Mouse (Mus musculus): ENCODE results near the gene B4galt1.

B4galt1 gene

DNA sequence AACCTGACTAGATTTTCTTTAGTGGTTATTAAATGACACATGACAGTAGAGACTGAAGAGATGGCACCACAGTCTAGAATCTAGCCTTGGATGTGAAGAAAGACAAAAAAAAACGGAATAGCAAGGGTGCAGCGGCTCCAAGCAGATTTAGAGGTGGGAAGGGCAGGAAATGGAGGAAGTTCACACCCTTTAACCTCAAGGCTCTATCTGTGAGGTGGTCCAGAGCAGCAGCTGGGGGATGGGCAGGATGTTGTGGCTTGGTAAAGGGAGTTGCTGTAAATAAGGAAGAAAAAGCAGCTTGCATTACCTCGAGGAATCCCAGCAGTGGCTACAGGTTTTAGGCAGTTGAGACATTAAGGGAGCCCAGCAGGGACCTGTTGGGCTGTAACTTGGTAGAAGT, 72.7 kb downstream of the B4galt1 start:
- DNase-seq (ENCODE audit: low spot score in 2 of 2): no peak

DNA sequence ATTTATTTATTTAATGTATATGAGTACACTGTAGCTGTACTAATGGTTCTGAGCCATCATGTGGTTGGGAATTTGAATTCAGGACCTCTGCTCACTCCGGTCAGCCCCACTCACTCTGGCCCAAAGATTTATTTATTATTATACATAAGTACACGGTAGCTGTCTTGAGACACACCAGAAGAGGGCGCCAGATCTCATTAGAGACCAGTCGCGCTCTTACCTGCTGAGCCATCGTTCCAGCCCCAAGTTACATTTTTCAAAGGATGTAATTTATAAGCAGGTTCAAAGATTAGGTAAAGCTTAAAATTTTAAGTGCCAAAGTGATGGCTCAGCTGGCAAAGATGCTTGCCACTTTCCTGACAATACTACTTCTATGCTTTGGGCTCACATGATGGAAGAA, 75.1 kb downstream of the B4galt1 start:
- no peak for DNase-seq (ENCODE audit: low spot score in 2 of 2)

- no peak for DNase-seq (ENCODE audit: low spot score in 2 of 2)
Observed at GRCm38 (mm10) chr4:40777116-40777515, 76.7 kb downstream of the B4galt1 start.

- DNase-seq (ENCODE audit: low spot score in 2 of 2): no peak
Observed at GRCm38 (mm10) chr4:40776416-40776815, 77.4 kb downstream of the B4galt1 start.

DNA sequence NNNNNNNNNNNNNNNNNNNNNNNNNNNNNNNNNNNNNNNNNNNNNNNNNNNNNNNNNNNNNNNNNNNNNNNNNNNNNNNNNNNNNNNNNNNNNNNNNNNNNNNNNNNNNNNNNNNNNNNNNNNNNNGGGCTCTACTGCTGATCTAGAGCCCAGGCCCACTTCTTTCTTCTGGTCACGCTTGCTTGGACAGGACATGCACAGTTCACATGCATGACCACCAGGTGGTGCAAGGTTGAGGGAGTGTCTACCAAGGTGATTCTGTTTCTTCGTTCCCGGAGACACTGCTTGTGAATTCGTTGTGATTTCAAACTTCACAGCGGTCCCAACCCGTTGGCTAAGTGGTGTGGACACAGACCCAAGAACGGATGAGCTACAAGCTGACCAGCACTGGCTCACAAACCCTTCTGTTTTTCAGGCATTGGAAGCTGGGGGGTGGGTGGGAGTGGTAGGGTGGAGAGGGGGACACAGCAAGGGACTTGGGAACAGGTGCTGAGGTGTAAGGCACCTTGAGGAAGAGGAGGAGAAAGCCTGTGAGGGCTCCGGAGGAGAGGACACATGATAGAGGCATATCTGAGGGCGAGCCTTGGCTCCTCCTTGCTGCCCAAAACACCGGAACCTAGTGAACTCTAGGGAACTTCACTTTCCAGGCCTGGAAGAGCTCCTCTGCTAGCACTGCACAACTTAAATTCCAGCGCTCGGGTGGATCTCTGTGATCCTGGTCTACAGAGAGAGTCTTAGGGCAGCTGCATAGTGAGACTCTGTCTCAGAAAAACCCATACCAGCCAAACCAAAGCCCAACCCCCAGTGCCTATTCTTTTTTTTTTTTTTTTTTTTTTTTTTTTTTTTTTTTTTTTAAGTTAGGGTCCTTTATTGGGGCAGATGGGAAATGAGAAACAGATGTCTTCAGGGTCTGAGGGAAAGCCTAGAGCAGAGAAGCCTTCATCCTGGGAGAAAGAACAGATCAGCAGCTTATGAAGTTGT, 79.2 kb downstream of the B4galt1 start:
- peak; percentile 70 to 80 for DNase-seq (ENCODE audit: low spot score in 2 of 2)

DNA sequence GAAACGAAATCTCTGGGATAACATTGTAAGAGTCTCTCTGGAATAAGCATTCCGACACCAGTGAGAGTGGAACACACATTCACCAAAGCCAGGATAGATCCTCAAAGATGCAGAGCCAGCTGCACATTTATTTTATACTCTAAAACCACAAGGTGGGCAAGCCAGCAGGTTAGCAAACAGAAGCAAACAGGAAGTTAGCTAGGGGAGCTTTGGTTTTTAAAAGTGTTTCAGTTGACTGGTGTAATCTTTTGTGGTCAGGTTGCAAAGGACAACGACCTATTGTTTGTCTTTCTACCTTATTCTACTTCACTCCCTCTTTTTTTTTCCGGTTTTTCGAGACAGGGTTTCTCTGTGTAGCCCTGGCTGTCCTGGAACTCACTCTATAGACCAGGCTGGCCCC, 93.9 kb downstream of the B4galt1 start:
- no peak for DNase-seq (ENCODE audit: low spot score in 2 of 2)

GRCm38 (mm10) chr4:40757780-40758420, 95.9 kb downstream of the B4galt1 start, which contains the start of gene Smu1:
Gene Smu1, minus strand, starts transcription at chr4:40757923.
- DNase-seq (ENCODE audit: low spot score in 2 of 2): peak; percentile 95 to 96

GRCm38 (mm10) chr4:40757157-40757779, 96.5 kb downstream of the B4galt1 start:
- no peak for DNase-seq (ENCODE audit: low spot score in 2 of 2)
